Mouse (Mus musculus): ENCODE results near the gene Agtpbp1. TPM values are rescaled to one million over a fixed set of nuclear protein-coding genes. Genes with fewer than 3 reads are reported as not detected.

Gene Agtpbp1
- total RNA-seq (2023), result 53.5 TPM

GRCm38 (mm10) chr13:59584947-59585647 is at the start of gene Agtpbp1, which contains the start of gene Naa35:
Agtpbp1 (minus strand) TSS chr13:59585227.
Naa35 (plus strand) TSS chr13:59585259.

Other genes with a start within 250 kb of the Agtpbp1 start
- 72.0 TPM for gene Naa35, start within 50 bp of the Agtpbp1 start, total RNA-seq (2023)
- gene Golm1, start 90.6 kb upstream of the Agtpbp1 start, total RNA-seq (2023), result 46.7 TPM
- gene 4921517D22Rik, start 108.9 kb upstream of the Agtpbp1 start, total RNA-seq (2023), result not detected
- gene Spata31d1a, start 125.1 kb upstream of the Agtpbp1 start, total RNA-seq (2023), result not detected
- not detected for gene Spata31d1b, start 127.1 kb upstream of the Agtpbp1 start, total RNA-seq (2023)
- gene Spata31d1d, start 146.5 kb upstream of the Agtpbp1 start, total RNA-seq (2023), result not detected
- gene 1700014D04Rik, start 161.5 kb upstream of the Agtpbp1 start, total RNA-seq (2023), result not detected
- 78.3 TPM for gene Isca1, start 184.6 kb upstream of the Agtpbp1 start, total RNA-seq (2023)
- gene Gm49354, start 197.0 kb upstream of the Agtpbp1 start, total RNA-seq (2023), result not detected
- 213 TPM for gene Tut7, start 237.9 kb upstream of the Agtpbp1 start, total RNA-seq (2023)